Mouse (Mus musculus): ENCODE measurements around the gene Zmym5. TPM values are rescaled to one million over a fixed set of nuclear protein-coding genes. Genes with fewer than 3 reads are reported as not detected.
"Not testable (repeated sequence)": the region's sequence is repeated elsewhere in the genome, so short reads cannot be mapped to it uniquely, and the experiment has no call there.

Gene Zmym5
- total RNA-seq (2015; ENCODE audit: low replicate concordance) = 26.3 and 28.2 TPM in 2 replicates
- 19.9 and 24.5 TPM in 2 replicates for total RNA-seq (2017; ENCODE audit: low replicate concordance)

GRCm38 (mm10) chr14:56811701-56812339, at the start of gene Zmym5:
Gene Zmym5 (minus strand): TSS chr14:56811716.
- peak; percentile 96 for ATAC-seq (replicated peaks; ENCODE audit: low FRiP score, poor library complexity, severe bottlenecking)

- ATAC-seq (replicated peaks; ENCODE audit: low FRiP score, poor library complexity, severe bottlenecking) = no peak
Observed at GRCm38 (mm10) chr14:56849681-56850080, 38.2 kb upstream of the Zmym5 start.

- ATAC-seq (replicated peaks; ENCODE audit: low FRiP score, poor library complexity, severe bottlenecking) = no peak
Observed at GRCm38 (mm10) chr14:56848322-56848721, 36.8 kb upstream of the Zmym5 start.

- ATAC-seq (replicated peaks; ENCODE audit: low FRiP score, poor library complexity, severe bottlenecking) = no peak
Observed at GRCm38 (mm10) chr14:56844507-56844906, 33.0 kb upstream of the Zmym5 start.

GRCm38 (mm10) chr14:56844033-56844432, 32.5 kb upstream of the Zmym5 start:
- ATAC-seq (replicated peaks; ENCODE audit: low FRiP score, poor library complexity, severe bottlenecking) = no peak

GRCm38 (mm10) chr14:56834576-56834975, 23.1 kb upstream of the Zmym5 start:
- ATAC-seq (replicated peaks; ENCODE audit: low FRiP score, poor library complexity, severe bottlenecking) = not testable (repeated sequence)

- ATAC-seq (replicated peaks; ENCODE audit: low FRiP score, poor library complexity, severe bottlenecking) = not testable (repeated sequence)
Observed at GRCm38 (mm10) chr14:56833211-56833610, 21.7 kb upstream of the Zmym5 start.

- no peak for ATAC-seq (replicated peaks; ENCODE audit: low FRiP score, poor library complexity, severe bottlenecking)
Observed at GRCm38 (mm10) chr14:56832563-56833113, 21.1 kb upstream of the Zmym5 start.

GRCm38 (mm10) chr14:56832147-56832546, 20.6 kb upstream of the Zmym5 start:
- no peak for ATAC-seq (replicated peaks; ENCODE audit: low FRiP score, poor library complexity, severe bottlenecking)

GRCm38 (mm10) chr14:56830491-56831045, 19.1 kb upstream of the Zmym5 start:
- ATAC-seq (replicated peaks; ENCODE audit: low FRiP score, poor library complexity, severe bottlenecking) = no peak

- ATAC-seq (replicated peaks; ENCODE audit: low FRiP score, poor library complexity, severe bottlenecking) = no peak
Observed at GRCm38 (mm10) chr14:56824562-56824961, 13.0 kb upstream of the Zmym5 start.

- ATAC-seq (replicated peaks; ENCODE audit: low FRiP score, poor library complexity, severe bottlenecking) = no peak
Observed at GRCm38 (mm10) chr14:56817616-56818015, 6.1 kb upstream of the Zmym5 start.

- no peak for ATAC-seq (replicated peaks; ENCODE audit: low FRiP score, poor library complexity, severe bottlenecking)
Observed at GRCm38 (mm10) chr14:56817131-56817530, 5.6 kb upstream of the Zmym5 start.

GRCm38 (mm10) chr14:56816541-56816940, 5.0 kb upstream of the Zmym5 start:
- no peak for ATAC-seq (replicated peaks; ENCODE audit: low FRiP score, poor library complexity, severe bottlenecking)

- ATAC-seq (replicated peaks; ENCODE audit: low FRiP score, poor library complexity, severe bottlenecking) = peak; percentile 42
Observed at GRCm38 (mm10) chr14:56812520-56813036, 1.1 kb upstream of the Zmym5 start.

GRCm38 (mm10) chr14:56810781-56811690, 480 bp downstream of the Zmym5 start:
- peak; percentile 69 for ATAC-seq (replicated peaks; ENCODE audit: low FRiP score, poor library complexity, severe bottlenecking)

GRCm38 (mm10) chr14:56793243-56793642, 18.3 kb downstream of the Zmym5 start:
- ATAC-seq (replicated peaks; ENCODE audit: low FRiP score, poor library complexity, severe bottlenecking) = peak; percentile 66; the same call in 1 of the 2 replicates

GRCm38 (mm10) chr14:56784575-56784974, 26.9 kb downstream of the Zmym5 start:
- ATAC-seq (replicated peaks; ENCODE audit: low FRiP score, poor library complexity, severe bottlenecking) = no peak

- ATAC-seq (replicated peaks; ENCODE audit: low FRiP score, poor library complexity, severe bottlenecking) = no peak
Observed at GRCm38 (mm10) chr14:56778933-56779300, 32.6 kb downstream of the Zmym5 start.

Measured in erythroblast, adult 5-6 weeks (primary cell).